Mouse (Mus musculus): Measurements from ENCODE around the gene Shisa9. TPM values are rescaled to one million over a fixed set of nuclear protein-coding genes. Genes with fewer than 3 reads are reported as not detected.

Shisa9 gene
- polyA plus RNA-seq, 1 experiment from 2014 or later = 13.0 TPM

DNA sequence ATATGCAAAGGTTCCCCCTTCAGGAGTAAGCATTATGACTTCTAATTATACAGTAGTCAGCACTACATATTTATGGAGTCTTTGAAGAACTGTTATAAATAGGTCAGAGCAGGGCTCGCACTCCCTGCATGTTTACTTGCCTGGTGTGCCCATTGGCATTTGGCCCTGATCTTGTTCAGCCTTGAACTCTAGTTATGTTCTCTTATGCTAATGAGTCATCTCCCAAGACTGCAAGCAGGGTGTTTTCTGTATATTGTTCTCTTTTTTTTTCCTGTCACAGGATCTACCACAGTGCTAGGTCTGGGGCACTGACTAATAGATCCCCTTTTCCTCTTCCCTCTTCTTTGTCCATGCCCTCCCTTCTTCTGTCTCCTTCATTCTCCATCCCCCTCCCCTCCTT is 48.5 kb downstream of the Shisa9 start:
- no peaks in the 10 kb centered on the region for H3K4me1 ChIP-seq (ENCODE audit: control insufficient read depth, insufficient read depth, low read depth, low read length)
- H3K27me3 ChIP-seq (replicated peaks; ENCODE audit: control insufficient read depth, insufficient read depth, low read length) = no peaks in the 10 kb centered on the region
- no peaks in the 10 kb centered on the region for H3K9me3 ChIP-seq (ENCODE audit: control insufficient read depth, low read length)
- no peak overlapping the region for H3K9ac ChIP-seq (ENCODE audit: low read depth, low read length)
- no peak overlapping the region for H3K4me2 ChIP-seq (ENCODE audit: low read length)
- H3K27ac ChIP-seq (ENCODE audit: low read depth, low read length) = no peak overlapping the region
- WGBS = 70% methylated on average over 1 of the region's 1 CpGs
- no peaks in the 10 kb centered on the region for H3K36me3 ChIP-seq (ENCODE audit: control insufficient read depth, insufficient read depth, low read length)
- no peak for ATAC-seq
- H3K4me3 ChIP-seq (ENCODE audit: low read length) = no peak overlapping the region

DNA sequence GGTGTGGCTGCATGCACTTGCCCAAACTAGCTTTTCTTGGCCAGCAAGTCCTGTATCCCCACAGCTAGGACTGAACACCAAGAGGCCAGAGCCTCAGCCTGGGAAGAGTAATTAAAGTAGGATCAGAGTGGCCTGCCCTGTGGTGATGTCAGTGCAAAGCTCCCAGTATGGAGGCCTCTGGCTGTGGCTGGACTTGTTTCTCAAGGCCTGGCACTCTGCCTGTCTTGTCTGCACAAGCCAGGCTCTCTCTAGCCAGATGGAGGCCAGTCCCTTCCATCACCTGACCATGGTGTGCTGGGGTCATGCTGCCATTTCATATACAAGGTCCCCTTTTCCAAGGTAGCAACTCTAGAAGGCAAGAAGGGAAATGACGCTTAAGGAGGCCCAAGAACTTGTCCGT is 51.0 kb downstream of the Shisa9 start:
- no peaks in the 10 kb centered on the region for H3K27me3 ChIP-seq (replicated peaks; ENCODE audit: control insufficient read depth, insufficient read depth, low read length)
- H3K36me3 ChIP-seq (ENCODE audit: control insufficient read depth, insufficient read depth, low read length) = no peaks in the 10 kb centered on the region
- peak; percentile 59 for ATAC-seq
- no peak overlapping the region for H3K4me3 ChIP-seq (ENCODE audit: low read length)
- H3K4me1 ChIP-seq (ENCODE audit: control insufficient read depth, insufficient read depth, low read depth, low read length) = no peaks in the 10 kb centered on the region
- no peak overlapping the region for H3K9ac ChIP-seq (ENCODE audit: low read depth, low read length)
- no peak overlapping the region for H3K27ac ChIP-seq (ENCODE audit: low read depth, low read length)
- no peaks in the 10 kb centered on the region for H3K9me3 ChIP-seq (ENCODE audit: control insufficient read depth, low read length)
- WGBS = 84% methylated on average over 2 of the region's 2 CpGs
- no peak overlapping the region for H3K4me2 ChIP-seq (ENCODE audit: low read length)

DNA sequence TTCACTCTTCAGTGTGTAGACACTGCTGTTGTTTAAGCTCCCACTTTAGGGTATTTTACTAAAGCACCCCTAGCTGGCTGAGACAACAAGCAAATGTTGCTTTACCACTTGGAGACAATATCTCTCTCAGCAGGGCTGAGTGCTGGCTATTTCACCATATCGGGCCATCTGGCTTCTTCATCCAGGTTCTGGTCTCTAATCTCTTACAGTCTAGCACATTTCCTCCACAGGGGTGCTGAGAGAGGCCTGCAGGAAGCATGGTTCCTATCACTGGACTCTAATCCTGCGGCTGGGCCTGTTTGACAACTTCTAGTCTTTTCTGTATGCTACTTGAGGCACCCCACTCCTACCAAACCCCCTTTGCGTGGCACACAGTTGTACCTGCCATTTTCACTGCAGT is 51.7 kb downstream of the Shisa9 start:
- Histone ChIP-seq H3K9me3 (ENCODE audit: control insufficient read depth, low read length) (no peaks in the 10 kb centered on the region), H3K4me3 (ENCODE audit: low read length) (no peak overlapping the region), H3K9ac (ENCODE audit: low read depth, low read length) (no peak overlapping the region), H3K4me1 (ENCODE audit: control insufficient read depth, insufficient read depth, low read depth, low read length) (peaks cover 4% of the 10 kb centered on the region; the same call in 1 of the 2 replicates), H3K36me3 (ENCODE audit: control insufficient read depth, insufficient read depth, low read length) (no peaks in the 10 kb centered on the region), H3K4me2 (ENCODE audit: low read length) (no peak overlapping the region), H3K27ac (ENCODE audit: low read depth, low read length) (no peak overlapping the region), H3K27me3 (replicated peaks; ENCODE audit: control insufficient read depth, insufficient read depth, low read length) (no peaks in the 10 kb centered on the region)
- 79% methylated on average over 3 of the region's 3 CpGs for WGBS
- ATAC-seq = no peak

DNA sequence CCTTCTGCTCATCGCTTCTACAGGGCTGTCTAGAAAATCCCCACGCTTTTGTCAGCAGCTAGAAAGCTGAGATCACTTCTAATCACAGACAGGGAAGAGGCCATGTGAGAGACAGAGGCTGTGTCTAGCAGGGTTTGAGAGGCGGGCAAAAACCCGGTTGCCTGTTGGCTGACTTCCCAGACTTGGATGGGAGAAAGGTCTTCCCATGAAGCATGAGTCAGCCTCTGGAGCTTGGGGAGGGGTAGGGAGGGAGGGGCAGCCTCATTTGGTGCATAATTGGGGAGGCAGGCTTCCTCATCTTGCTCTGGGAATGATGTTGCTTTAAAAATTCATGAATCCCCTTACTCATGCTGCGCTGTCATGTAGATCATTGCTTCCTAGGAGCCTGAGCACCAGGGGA is 57.0 kb downstream of the Shisa9 start:
- H3K4me1 ChIP-seq (ENCODE audit: control insufficient read depth, insufficient read depth, low read depth, low read length) = peaks cover 13% of the 10 kb centered on the region
- H3K4me3 ChIP-seq (ENCODE audit: low read length) = no peak overlapping the region
- H3K9me3 ChIP-seq (ENCODE audit: control insufficient read depth, low read length) = no peaks in the 10 kb centered on the region
- 40% methylated on average over 5 of the region's 5 CpGs for WGBS
- peak overlapping the region; percentile 46; the same call in 1 of the 2 replicates for H3K27ac ChIP-seq (ENCODE audit: low read depth, low read length)
- no peak overlapping the region for H3K9ac ChIP-seq (ENCODE audit: low read depth, low read length)
- ATAC-seq = peak; percentile 85
- H3K4me2 ChIP-seq (ENCODE audit: low read length) = no peak overlapping the region
- H3K27me3 ChIP-seq (replicated peaks; ENCODE audit: control insufficient read depth, insufficient read depth, low read length) = no peaks in the 10 kb centered on the region
- H3K36me3 ChIP-seq (ENCODE audit: control insufficient read depth, insufficient read depth, low read length) = no peaks in the 10 kb centered on the region

DNA sequence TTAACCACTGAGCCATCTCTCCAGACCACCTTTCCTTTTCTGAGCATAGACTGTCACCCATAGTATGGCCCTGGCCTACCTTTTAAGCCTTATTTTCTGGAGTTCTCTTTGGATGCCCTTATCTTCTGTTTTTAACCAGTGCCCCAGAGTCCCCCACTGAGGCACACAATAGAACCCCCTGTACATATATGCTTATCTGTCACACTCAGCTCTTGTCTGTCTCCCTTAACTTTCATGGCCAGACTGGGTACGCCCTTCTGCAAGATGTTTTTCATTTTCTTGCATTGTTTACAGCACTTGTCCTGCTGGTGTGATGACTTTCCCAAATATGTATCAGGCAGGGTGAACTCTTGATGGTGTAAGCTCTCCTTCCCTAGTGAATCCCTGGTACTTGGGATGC is 68.1 kb downstream of the Shisa9 start:
- WGBS = 94% methylated on average over 1 of the region's 1 CpGs
- Histone ChIP-seq H3K4me3 (ENCODE audit: low read length) (no peak overlapping the region), H3K4me2 (ENCODE audit: low read length) (no peak overlapping the region), H3K9me3 (ENCODE audit: control insufficient read depth, low read length) (no peaks in the 10 kb centered on the region), H3K27ac (ENCODE audit: low read depth, low read length) (no peak overlapping the region), H3K4me1 (ENCODE audit: control insufficient read depth, insufficient read depth, low read depth, low read length) (no peaks in the 10 kb centered on the region), H3K9ac (ENCODE audit: low read depth, low read length) (no peak overlapping the region), H3K36me3 (ENCODE audit: control insufficient read depth, insufficient read depth, low read length) (no peaks in the 10 kb centered on the region), H3K27me3 (replicated peaks; ENCODE audit: control insufficient read depth, insufficient read depth, low read length) (no peaks in the 10 kb centered on the region)
- ATAC-seq = no peak

DNA sequence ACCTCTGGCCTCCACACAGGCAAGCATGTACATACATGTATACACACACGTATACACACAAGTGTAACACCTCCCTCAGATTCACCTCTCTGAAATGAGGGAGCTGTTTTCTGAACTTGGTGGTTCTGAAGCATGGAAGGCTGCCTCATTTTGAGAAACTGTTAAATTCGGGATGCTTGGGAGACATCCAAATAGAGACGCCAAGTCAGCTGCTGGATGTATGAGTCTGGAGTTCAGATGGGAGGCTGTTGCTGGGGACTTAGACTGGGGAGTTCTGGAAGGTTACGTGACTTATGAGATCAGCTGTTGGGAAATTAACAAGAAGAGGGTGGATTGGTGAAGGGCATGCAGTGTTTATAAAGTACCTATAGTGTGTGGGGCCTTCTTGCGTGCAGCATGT is 88.7 kb downstream of the Shisa9 start:
- peaks cover 9% of the 10 kb centered on the region for H3K4me1 ChIP-seq (ENCODE audit: control insufficient read depth, insufficient read depth, low read depth, low read length)
- no peaks in the 10 kb centered on the region for H3K36me3 ChIP-seq (ENCODE audit: control insufficient read depth, insufficient read depth, low read length)
- no peak overlapping the region for H3K4me2 ChIP-seq (ENCODE audit: low read length)
- 77% methylated on average over 5 of the region's 5 CpGs for WGBS
- no peaks in the 10 kb centered on the region for H3K9me3 ChIP-seq (ENCODE audit: control insufficient read depth, low read length)
- H3K4me3 ChIP-seq (ENCODE audit: low read length) = no peak overlapping the region
- H3K27ac ChIP-seq (ENCODE audit: low read depth, low read length) = no peak overlapping the region
- ATAC-seq = no peak
- no peaks in the 10 kb centered on the region for H3K27me3 ChIP-seq (replicated peaks; ENCODE audit: control insufficient read depth, insufficient read depth, low read length)
- H3K9ac ChIP-seq (ENCODE audit: low read depth, low read length) = no peak overlapping the region

DNA sequence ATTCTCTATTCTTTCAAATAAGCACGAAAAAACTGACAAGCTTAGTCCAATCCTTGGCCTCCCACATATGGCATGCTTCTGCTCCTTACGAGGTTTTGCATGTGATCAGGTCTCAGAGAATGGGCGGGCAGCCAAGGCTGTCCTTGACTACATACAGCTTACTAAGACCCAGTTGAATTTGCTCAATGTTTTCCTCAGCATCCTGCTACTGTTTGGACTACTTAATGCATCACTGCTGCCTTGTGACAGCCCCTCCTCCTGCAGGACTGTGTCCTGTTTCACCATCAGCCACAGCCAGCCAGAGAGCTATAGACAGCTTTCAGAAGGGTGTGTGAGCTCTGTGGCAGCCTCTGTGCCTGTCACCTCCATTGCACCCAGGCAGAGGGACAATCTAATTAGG is 92.4 kb downstream of the Shisa9 start:
- peaks cover 9% of the 10 kb centered on the region for H3K4me1 ChIP-seq (ENCODE audit: control insufficient read depth, insufficient read depth, low read depth, low read length)
- no peaks in the 10 kb centered on the region for H3K9me3 ChIP-seq (ENCODE audit: control insufficient read depth, low read length)
- H3K4me3 ChIP-seq (ENCODE audit: low read length) = no peak overlapping the region
- H3K27me3 ChIP-seq (replicated peaks; ENCODE audit: control insufficient read depth, insufficient read depth, low read length) = no peaks in the 10 kb centered on the region
- ATAC-seq = peak; percentile 82
- H3K4me2 ChIP-seq (ENCODE audit: low read length) = no peak overlapping the region
- H3K27ac ChIP-seq (ENCODE audit: low read depth, low read length) = peak overlapping the region; percentile 49; the same call in 1 of the 2 replicates
- 39% methylated on average over 3 of the region's 3 CpGs for WGBS
- no peaks in the 10 kb centered on the region for H3K36me3 ChIP-seq (ENCODE audit: control insufficient read depth, insufficient read depth, low read length)
- H3K9ac ChIP-seq (ENCODE audit: low read depth, low read length) = no peak overlapping the region

DNA sequence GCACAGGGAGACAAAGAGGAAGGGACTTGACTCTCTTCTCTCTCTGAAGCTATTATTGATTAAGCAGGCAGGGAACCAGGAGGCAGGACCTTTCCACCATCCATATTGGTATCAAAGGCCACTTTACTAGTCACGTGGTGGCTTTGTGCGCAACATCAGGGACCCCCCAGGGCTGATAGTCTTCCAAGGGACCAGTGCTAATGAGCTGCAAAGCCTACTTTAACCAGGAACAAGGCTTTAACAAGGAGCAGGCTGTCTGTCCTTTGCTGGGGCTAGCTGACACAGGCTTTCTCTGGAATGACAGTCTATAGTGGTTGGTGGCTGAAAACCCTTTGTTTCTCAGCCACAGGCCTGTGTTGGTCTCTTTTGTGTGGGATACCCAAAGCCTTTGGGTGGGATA is 92.8 kb downstream of the Shisa9 start:
- WGBS = 49% methylated on average over 2 of the region's 2 CpGs
- ATAC-seq = peak; percentile 7; the same call in 1 of the 2 replicates
- Histone ChIP-seq H3K4me1 (ENCODE audit: control insufficient read depth, insufficient read depth, low read depth, low read length) (peaks cover 9% of the 10 kb centered on the region), H3K27ac (ENCODE audit: low read depth, low read length) (peak overlapping the region; percentile 49; the same call in 1 of the 2 replicates), H3K27me3 (replicated peaks; ENCODE audit: control insufficient read depth, insufficient read depth, low read length) (no peaks in the 10 kb centered on the region), H3K4me3 (ENCODE audit: low read length) (no peak overlapping the region), H3K9ac (ENCODE audit: low read depth, low read length) (no peak overlapping the region), H3K4me2 (ENCODE audit: low read length) (no peak overlapping the region), H3K36me3 (ENCODE audit: control insufficient read depth, insufficient read depth, low read length) (no peaks in the 10 kb centered on the region), H3K9me3 (ENCODE audit: control insufficient read depth, low read length) (no peaks in the 10 kb centered on the region)

DNA sequence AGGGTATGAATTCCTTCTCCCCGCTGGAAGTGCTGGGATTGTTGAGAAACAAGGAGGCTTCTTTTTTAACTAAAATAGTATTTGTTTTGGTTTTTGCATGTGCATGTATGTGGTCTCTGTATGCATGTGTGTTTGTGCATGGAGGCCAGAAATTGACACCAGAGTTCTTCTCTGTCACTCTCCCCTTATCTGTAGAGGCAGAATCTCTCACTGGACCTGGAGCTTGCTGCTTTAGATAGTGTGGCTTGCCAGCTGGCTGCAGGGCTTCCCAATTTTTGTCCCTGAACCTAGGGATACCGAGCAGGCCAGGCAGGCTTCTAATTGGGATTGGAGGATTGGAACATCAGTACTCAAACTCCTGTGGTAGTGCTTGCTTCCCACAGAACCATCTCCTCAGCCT is 99.2 kb downstream of the Shisa9 start:
- no peaks in the 10 kb centered on the region for H3K9me3 ChIP-seq (ENCODE audit: control insufficient read depth, low read length)
- H3K9ac ChIP-seq (ENCODE audit: low read depth, low read length) = no peak overlapping the region
- ATAC-seq = no peak
- no peaks in the 10 kb centered on the region for H3K4me1 ChIP-seq (ENCODE audit: control insufficient read depth, insufficient read depth, low read depth, low read length)
- H3K27ac ChIP-seq (ENCODE audit: low read depth, low read length) = no peak overlapping the region
- 78% methylated on average over 2 of the region's 2 CpGs for WGBS
- no peaks in the 10 kb centered on the region for H3K36me3 ChIP-seq (ENCODE audit: control insufficient read depth, insufficient read depth, low read length)
- no peaks in the 10 kb centered on the region for H3K27me3 ChIP-seq (replicated peaks; ENCODE audit: control insufficient read depth, insufficient read depth, low read length)
- no peak overlapping the region for H3K4me3 ChIP-seq (ENCODE audit: low read length)
- no peak overlapping the region for H3K4me2 ChIP-seq (ENCODE audit: low read length)

All from hindbrain, embryonic 16.5 days (tissue).